Mouse (Mus musculus): ENCODE data around the gene Cdip1. TPM values are rescaled to one million over a fixed set of nuclear protein-coding genes. Genes with fewer than 3 reads are reported as not detected.
"Not testable (repeated sequence)": the region's sequence is repeated elsewhere in the genome, so short reads cannot be mapped to it uniquely, and the experiment has no call there.

Gene Cdip1
- polyA plus RNA-seq, 1 experiment from 2014 or later: 111 TPM

- peaks cover 70% of the 10 kb centered on the region for H3K36me3 ChIP-seq
- H3K9ac ChIP-seq: no peak overlapping the region
- H3K9me3 ChIP-seq: no peaks in the 10 kb centered on the region
- H3K4me3 ChIP-seq: no peak overlapping the region
- H3K27ac ChIP-seq: no peak overlapping the region
- no peaks in the 10 kb centered on the region for H3K4me1 ChIP-seq (replicated peaks)
- H3K4me2 ChIP-seq: no peak overlapping the region
- no peaks in the 10 kb centered on the region for H3K27me3 ChIP-seq
- no peak for ATAC-seq (ENCODE audit: low FRiP score)
- 94% methylated on average over 2 of the region's 2 CpGs for WGBS
Observed at GRCm38 (mm10) chr16:4765852-4766251, 24.2 kb downstream of the Cdip1 start.

- WGBS: 53% methylated on average over 2 of the region's 2 CpGs
- no peaks in the 10 kb centered on the region for H3K27me3 ChIP-seq
- peaks cover 45% of the 10 kb centered on the region for H3K36me3 ChIP-seq
- no peak overlapping the region for H3K4me3 ChIP-seq
- H3K9me3 ChIP-seq: no peaks in the 10 kb centered on the region
- H3K9ac ChIP-seq: no peak overlapping the region
- H3K4me2 ChIP-seq: no peak overlapping the region
- H3K4me1 ChIP-seq (replicated peaks): no peaks in the 10 kb centered on the region
- ATAC-seq (ENCODE audit: low FRiP score): no peak
- H3K27ac ChIP-seq: no peak overlapping the region
Observed at GRCm38 (mm10) chr16:4763276-4763675, 26.8 kb downstream of the Cdip1 start.

- Histone ChIP-seq H3K27me3 (no peaks in the 10 kb centered on the region), H3K27ac (no peak overlapping the region), H3K4me3 (no peak overlapping the region), H3K4me1 (replicated peaks) (no peaks in the 10 kb centered on the region), H3K36me3 (peaks cover 37% of the 10 kb centered on the region), H3K9me3 (no peaks in the 10 kb centered on the region), H3K4me2 (no peak overlapping the region), H3K9ac (no peak overlapping the region)
- ATAC-seq (ENCODE audit: low FRiP score): no peak
- WGBS: 93% methylated on average over 4 of the region's 4 CpGs
Observed at GRCm38 (mm10) chr16:4762437-4762836, 27.7 kb downstream of the Cdip1 start.

- Histone ChIP-seq H3K4me3 (peak overlapping the region; percentile 42), H3K27ac (peak overlapping the region; percentile 86), H3K4me2 (peak overlapping the region; percentile 46), H3K9ac (peak overlapping the region; percentile 61)
- not testable (repeated sequence) for H3K9me3 ChIP-seq; H3K27me3 ChIP-seq; H3K36me3 ChIP-seq; H3K4me1 ChIP-seq (replicated peaks)
- WGBS: 3% methylated on average over 33 of the region's 42 CpGs
- ATAC-seq (ENCODE audit: low FRiP score): peak; percentile 83
Observed at GRCm38 (mm10) chr16:4756660-4757335, 33.3 kb downstream of the Cdip1 start.

GRCm38 (mm10) chr16:4754045-4754444 lies 36.0 kb downstream of the Cdip1 start:
- Histone ChIP-seq H3K4me3 (no peak overlapping the region), H3K27me3 (no peaks in the 10 kb centered on the region), H3K27ac (no peak overlapping the region), H3K4me2 (no peak overlapping the region), H3K4me1 (replicated peaks) (peaks cover 5% of the 10 kb centered on the region; the same call in 1 of the 2 replicates), H3K9me3 (no peaks in the 10 kb centered on the region), H3K36me3 (peaks cover 5% of the 10 kb centered on the region; the same call in 1 of the 2 replicates), H3K9ac (no peak overlapping the region)
- ATAC-seq (ENCODE audit: low FRiP score): no peak
- 91% methylated on average over 3 of the region's 3 CpGs for WGBS

- Histone ChIP-seq H3K27ac (no peak overlapping the region), H3K9me3 (no peaks in the 10 kb centered on the region), H3K27me3 (no peaks in the 10 kb centered on the region), H3K4me1 (replicated peaks) (peaks cover 5% of the 10 kb centered on the region; the same call in 1 of the 2 replicates), H3K4me2 (no peak overlapping the region), H3K9ac (no peak overlapping the region), H3K36me3 (peaks cover 5% of the 10 kb centered on the region; the same call in 1 of the 2 replicates), H3K4me3 (no peak overlapping the region)
- 94% methylated on average over 3 of the region's 3 CpGs for WGBS
- ATAC-seq (ENCODE audit: low FRiP score): no peak
Observed at GRCm38 (mm10) chr16:4752155-4752554, 37.9 kb downstream of the Cdip1 start.

GRCm38 (mm10) chr16:4742186-4742585 lies 47.9 kb downstream of the Cdip1 start:
- Histone ChIP-seq H3K4me1 (replicated peaks) (no peaks in the 10 kb centered on the region), H3K4me2 (no peak overlapping the region), H3K9ac (no peak overlapping the region), H3K27me3 (no peaks in the 10 kb centered on the region), H3K36me3 (peaks cover 4% of the 10 kb centered on the region; the same call in 1 of the 2 replicates), H3K9me3 (no peaks in the 10 kb centered on the region), H3K4me3 (no peak overlapping the region), H3K27ac (no peak overlapping the region)
- 88% methylated on average over 1 of the region's 1 CpGs for WGBS
- no peak for ATAC-seq (ENCODE audit: low FRiP score)

- Histone ChIP-seq H3K4me1 (replicated peaks) (no peaks in the 10 kb centered on the region), H3K27ac (no peak overlapping the region), H3K27me3 (no peaks in the 10 kb centered on the region), H3K4me3 (no peak overlapping the region), H3K4me2 (no peak overlapping the region), H3K9ac (no peak overlapping the region), H3K36me3 (peaks cover 4% of the 10 kb centered on the region; the same call in 1 of the 2 replicates), H3K9me3 (no peaks in the 10 kb centered on the region)
- 93% methylated on average over 2 of the region's 2 CpGs for WGBS
- no peak for ATAC-seq (ENCODE audit: low FRiP score)
Observed at GRCm38 (mm10) chr16:4739994-4740393, 50.1 kb downstream of the Cdip1 start.

- ATAC-seq (ENCODE audit: low FRiP score): no peak
- Histone ChIP-seq H3K4me2 (no peak overlapping the region), H3K36me3 (no peaks in the 10 kb centered on the region), H3K9me3 (no peaks in the 10 kb centered on the region), H3K4me1 (replicated peaks) (no peaks in the 10 kb centered on the region), H3K9ac (no peak overlapping the region), H3K27ac (no peak overlapping the region), H3K27me3 (no peaks in the 10 kb centered on the region), H3K4me3 (no peak overlapping the region)
- WGBS: 96% methylated on average over 2 of the region's 2 CpGs
Observed at GRCm38 (mm10) chr16:4736262-4736661, 53.8 kb downstream of the Cdip1 start.

- Histone ChIP-seq H3K9me3 (no peaks in the 10 kb centered on the region), H3K36me3 (no peaks in the 10 kb centered on the region), H3K27me3 (no peaks in the 10 kb centered on the region), H3K4me1 (replicated peaks) (peaks cover 20% of the 10 kb centered on the region), H3K9ac (no peak overlapping the region), H3K4me2 (no peak overlapping the region), H3K4me3 (no peak overlapping the region), H3K27ac (no peak overlapping the region)
- 79% methylated on average over 3 of the region's 3 CpGs for WGBS
- ATAC-seq (ENCODE audit: low FRiP score): no peak
Observed at GRCm38 (mm10) chr16:4730776-4731358, 59.2 kb downstream of the Cdip1 start.

- Histone ChIP-seq H3K27ac (no peak overlapping the region), H3K9ac (no peak overlapping the region), H3K36me3 (no peaks in the 10 kb centered on the region), H3K4me1 (replicated peaks) (peaks cover 20% of the 10 kb centered on the region), H3K27me3 (no peaks in the 10 kb centered on the region), H3K9me3 (no peaks in the 10 kb centered on the region), H3K4me2 (peak overlapping the region; percentile 86; the same call in 1 of the 2 replicates), H3K4me3 (no peak overlapping the region)
- 90% methylated on average over 1 of the region's 1 CpGs for WGBS
- no peak for ATAC-seq (ENCODE audit: low FRiP score)
Observed at GRCm38 (mm10) chr16:4727963-4728362, 62.1 kb downstream of the Cdip1 start.

- Histone ChIP-seq H3K27me3 (no peaks in the 10 kb centered on the region), H3K9me3 (no peaks in the 10 kb centered on the region), H3K27ac (no peak overlapping the region), H3K4me2 (peak overlapping the region; percentile 86), H3K9ac (no peak overlapping the region), H3K4me3 (no peak overlapping the region), H3K36me3 (no peaks in the 10 kb centered on the region), H3K4me1 (replicated peaks) (peaks cover 20% of the 10 kb centered on the region)
- ATAC-seq (ENCODE audit: low FRiP score): no peak
- WGBS: 95% methylated on average over 1 of the region's 1 CpGs
Observed at GRCm38 (mm10) chr16:4727526-4727925, 62.6 kb downstream of the Cdip1 start.
